Mouse (Mus musculus) adipose tissue, adult 10 weeks (tissue): ENCODE results near the gene Abl2. TPM values are rescaled to one million over a fixed set of nuclear protein-coding genes. Genes with fewer than 3 reads are reported as not detected.

Experiments
- polyA plus RNA-seq: library from polyadenylated mRNA; stranded (reverse); fragments of 350-450 nt; fragmentation: Illumina TruSeq; extraction: RNeasy Lipid Tissue Mini Kit (QIAGEN cat#74804); gene quantifications from one replicate; pipeline ENCODE4 v1.2.3, GENCODE M21; 2014; ENCODE audit warnings: low read depth, low replicate concordance

Gene Abl2
- polyA plus RNA-seq: 10.7 TPM

GRCm38 (mm10) chr1:156558024-156558930 is at the start of gene Abl2:
Gene Abl2 (plus strand): TSS chr1:156558786.

GRCm38 (mm10) chr1:156523842-156524241 is 34.7 kb upstream of the Abl2 start, which contains the start of gene Gm10031:
Gene Gm10031 (plus strand): TSS chr1:156524012.

GRCm38 (mm10) chr1:156674195-156675000 is 115.8 kb downstream of the Abl2 start, which contains the start of gene Tor3a:
Gene Tor3a (minus strand): TSS chr1:156674356.

Other genes starting within 250 kb of the Abl2 start
- gene Nphs2, start 248.1 kb upstream of the Abl2 start, polyA plus RNA-seq: 0.09 TPM
- 271 TPM for gene Gm2000, start 192.7 kb upstream of the Abl2 start, polyA plus RNA-seq
- 5.6 TPM for gene Axdnd1, start 137.6 kb upstream of the Abl2 start, polyA plus RNA-seq
- 12.8 TPM for gene Soat1, start 84.5 kb upstream of the Abl2 start, polyA plus RNA-seq
- 3.6 TPM for gene Gm10031, start 34.8 kb upstream of the Abl2 start, polyA plus RNA-seq
- gene Tor3a, start 115.6 kb downstream of the Abl2 start, polyA plus RNA-seq: 13.8 TPM
- 79.9 TPM for gene Fam20b, start 160.3 kb downstream of the Abl2 start, polyA plus RNA-seq